Mouse (Mus musculus): Measurements from ENCODE around the gene Cmss1. TPM values are rescaled to one million over a fixed set of nuclear protein-coding genes. Genes with fewer than 3 reads are reported as not detected.

Gene Cmss1
- polyA plus RNA-seq, 1 experiment from 2014 or later = 63.6 TPM

DNA sequence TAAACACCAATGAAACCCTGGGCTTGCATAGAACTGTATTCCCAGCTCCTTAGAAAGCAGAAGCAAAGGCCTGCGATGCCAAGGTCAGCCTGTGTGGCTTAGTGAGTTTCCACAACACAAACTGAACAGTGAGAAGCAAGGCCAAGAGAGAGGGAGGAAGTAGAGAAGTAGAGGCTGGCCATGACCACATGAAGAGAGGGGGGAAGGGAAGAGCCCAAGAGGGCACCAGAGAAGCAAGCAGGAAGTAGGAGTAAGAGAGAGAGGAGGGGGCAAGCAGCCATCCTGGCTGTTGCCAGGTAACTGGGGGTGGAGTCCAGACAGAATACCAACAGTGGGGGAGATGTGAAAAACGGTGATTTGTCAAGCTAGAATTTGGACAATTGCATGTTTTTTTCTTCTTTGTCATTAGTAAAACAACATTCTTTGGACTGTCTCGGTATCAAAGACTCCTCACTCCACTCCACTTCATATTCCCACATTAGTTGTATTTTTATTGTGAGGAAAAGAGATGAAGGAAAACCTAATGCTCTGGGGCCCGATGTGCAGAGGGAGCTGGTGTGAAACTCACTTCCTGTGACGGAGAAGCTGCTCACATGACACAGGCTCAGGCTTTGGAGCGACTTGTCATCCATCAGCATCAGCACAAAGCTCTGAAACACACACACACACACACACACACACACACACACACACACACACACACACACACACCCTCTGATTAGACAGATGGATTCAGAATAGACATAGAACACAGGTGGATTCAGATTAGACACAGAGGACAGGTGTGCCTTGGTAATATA lies 183.5 kb downstream of the Cmss1 start:
- Histone ChIP-seq H3K27me3 (ENCODE audit: poor library complexity, severe bottlenecking) (no peaks in the 10 kb centered on the region), H3K4me1 (peaks cover 13% of the 10 kb centered on the region), H3K27ac (no peak overlapping the region), H3K36me3 (replicated peaks) (no peaks in the 10 kb centered on the region), H3K4me3 (no peak overlapping the region), H3K9me3 (no peaks in the 10 kb centered on the region)
- no peak for DNase-seq (ENCODE audit: extremely low spot score, low spot score)
- 72% methylated on average over 6 of the region's 6 CpGs for WGBS

DNA sequence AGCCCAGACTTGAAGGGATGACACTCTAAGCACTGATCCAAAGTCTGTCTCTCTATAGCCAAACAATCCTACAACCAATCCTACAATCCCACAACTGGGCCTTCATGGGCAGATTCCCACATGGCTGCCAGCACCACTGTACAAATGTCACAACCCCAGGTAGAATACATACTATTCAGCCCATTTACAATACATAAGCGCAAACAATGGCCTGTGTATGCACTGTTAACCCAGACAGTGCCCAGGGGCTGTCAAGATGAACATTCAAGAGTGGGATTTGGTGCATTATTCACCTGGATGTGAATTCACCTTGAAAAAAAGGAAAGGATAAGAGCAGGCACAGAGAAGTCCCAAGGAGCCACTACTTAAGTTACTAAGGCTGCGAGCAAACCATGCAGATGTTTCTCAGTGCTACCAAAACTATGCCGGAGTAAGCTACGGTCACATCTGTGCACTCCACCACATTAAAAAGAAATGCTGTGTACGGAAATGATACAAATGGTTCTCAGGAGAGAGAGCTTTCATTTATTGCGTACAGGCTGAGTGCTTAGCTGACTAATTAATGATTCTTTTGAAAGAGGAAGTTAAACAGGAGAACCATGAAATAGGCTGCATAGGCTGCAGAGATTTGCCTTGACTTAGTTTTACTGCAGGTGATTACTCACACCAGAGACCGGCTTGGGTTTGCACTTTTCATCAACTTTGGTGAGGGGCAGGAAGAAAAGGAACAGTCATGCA lies 184.8 kb downstream of the Cmss1 start:
- no peak for DNase-seq (ENCODE audit: extremely low spot score, low spot score)
- no peaks in the 10 kb centered on the region for H3K9me3 ChIP-seq
- no peak overlapping the region for H3K27ac ChIP-seq
- peaks cover 12% of the 10 kb centered on the region for H3K4me1 ChIP-seq
- no peaks in the 10 kb centered on the region for H3K27me3 ChIP-seq (ENCODE audit: poor library complexity, severe bottlenecking)
- H3K4me3 ChIP-seq = no peak overlapping the region
- 92% methylated on average over 7 of the region's 7 CpGs for WGBS
- no peaks in the 10 kb centered on the region for H3K36me3 ChIP-seq (replicated peaks)

DNA sequence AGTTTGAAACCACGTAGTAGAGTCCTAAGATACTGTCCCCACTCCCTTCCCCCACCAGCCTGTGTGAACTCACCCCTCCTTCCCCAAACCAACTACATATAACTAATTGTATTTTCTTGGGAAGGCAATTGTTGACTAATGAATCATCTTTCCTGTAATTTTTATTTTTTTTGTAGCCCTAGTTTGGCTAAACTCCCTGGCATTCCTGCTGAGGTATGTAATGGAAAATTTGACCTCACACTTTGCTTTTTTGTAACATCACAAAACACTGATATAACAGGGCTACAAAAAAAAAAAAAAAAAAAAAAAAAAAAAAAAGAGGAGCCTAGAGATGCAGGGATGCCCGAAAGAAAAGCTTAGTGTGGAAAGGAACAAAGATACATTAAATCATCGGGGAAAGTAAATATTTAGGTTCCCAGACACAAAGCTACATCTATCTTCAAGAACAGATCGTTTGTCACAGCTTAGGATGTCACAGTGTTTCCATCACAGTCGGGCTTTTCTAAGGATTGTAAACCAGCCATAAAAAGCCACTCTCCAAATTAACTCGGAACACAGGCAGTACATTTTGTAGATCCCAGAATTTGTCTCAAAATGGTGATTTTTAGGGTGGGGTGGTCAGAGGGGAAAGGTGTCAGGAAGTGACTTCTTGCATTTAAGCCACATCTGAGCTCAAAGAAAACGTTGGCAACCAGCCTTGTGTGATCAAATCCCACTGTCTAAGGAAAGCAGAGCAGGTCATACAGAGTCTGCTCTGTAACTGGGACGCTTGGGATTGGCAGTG lies 185.7 kb downstream of the Cmss1 start:
- WGBS = 79% methylated on average over 8 of the region's 8 CpGs
- H3K9me3 ChIP-seq = no peaks in the 10 kb centered on the region
- H3K36me3 ChIP-seq (replicated peaks) = no peaks in the 10 kb centered on the region
- H3K27me3 ChIP-seq (ENCODE audit: poor library complexity, severe bottlenecking) = no peaks in the 10 kb centered on the region
- H3K27ac ChIP-seq = no peak overlapping the region
- H3K4me1 ChIP-seq = peaks cover 8% of the 10 kb centered on the region
- H3K4me3 ChIP-seq = no peak overlapping the region
- DNase-seq (ENCODE audit: extremely low spot score, low spot score) = no peak

DNA sequence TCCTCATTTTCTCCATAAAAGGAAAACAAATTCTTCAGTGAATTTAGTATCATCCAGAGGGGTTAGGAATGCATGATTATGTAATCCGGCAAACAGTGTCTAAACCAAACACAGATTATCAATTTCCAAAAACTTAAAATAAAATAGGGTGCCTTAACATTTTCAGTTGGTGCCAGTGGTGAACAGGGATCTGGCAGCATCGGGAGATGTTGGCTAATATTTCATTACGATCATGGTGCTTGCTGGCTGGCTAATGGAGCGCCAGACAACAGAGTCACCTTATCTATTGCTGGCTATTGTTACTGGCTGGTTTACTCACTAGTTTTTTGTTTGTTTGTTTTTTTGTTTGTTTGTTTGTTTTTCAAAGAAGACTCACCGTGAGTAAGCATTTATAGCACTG lies 186.8 kb downstream of the Cmss1 start:
- Histone ChIP-seq H3K27me3 (ENCODE audit: poor library complexity, severe bottlenecking) (no peaks in the 10 kb centered on the region), H3K9me3 (no peaks in the 10 kb centered on the region), H3K27ac (no peak overlapping the region), H3K36me3 (replicated peaks) (no peaks in the 10 kb centered on the region), H3K4me1 (peaks cover 8% of the 10 kb centered on the region), H3K4me3 (no peak overlapping the region)
- 90% methylated on average over 5 of the region's 5 CpGs for WGBS
- DNase-seq (ENCODE audit: extremely low spot score, low spot score) = no peak

DNA sequence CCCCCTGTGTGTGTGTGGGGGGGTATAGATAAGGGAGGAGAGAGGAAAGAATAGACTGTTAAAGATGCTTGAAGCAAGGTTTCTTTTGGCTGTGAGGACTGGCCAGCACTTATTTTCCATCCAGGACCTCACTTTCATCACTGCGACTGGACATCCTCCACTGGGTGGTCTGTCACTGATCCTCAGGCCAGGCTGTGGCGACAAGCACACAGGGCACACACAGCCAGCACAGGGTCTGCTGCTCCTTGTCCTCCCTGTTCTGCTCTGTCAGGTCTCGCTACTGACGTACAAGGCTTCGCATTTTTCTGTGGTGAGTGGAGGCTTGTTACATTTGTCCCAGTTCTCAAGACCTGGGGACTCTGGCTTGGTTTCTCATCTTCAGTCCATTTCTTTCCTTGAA lies 187.3 kb downstream of the Cmss1 start:
- no peaks in the 10 kb centered on the region for H3K27me3 ChIP-seq (ENCODE audit: poor library complexity, severe bottlenecking)
- no peak overlapping the region for H3K27ac ChIP-seq
- 78% methylated on average over 5 of the region's 5 CpGs for WGBS
- no peaks in the 10 kb centered on the region for H3K9me3 ChIP-seq
- H3K4me1 ChIP-seq = peaks cover 8% of the 10 kb centered on the region
- no peak for DNase-seq (ENCODE audit: extremely low spot score, low spot score)
- no peak overlapping the region for H3K4me3 ChIP-seq
- H3K36me3 ChIP-seq (replicated peaks) = no peaks in the 10 kb centered on the region

DNA sequence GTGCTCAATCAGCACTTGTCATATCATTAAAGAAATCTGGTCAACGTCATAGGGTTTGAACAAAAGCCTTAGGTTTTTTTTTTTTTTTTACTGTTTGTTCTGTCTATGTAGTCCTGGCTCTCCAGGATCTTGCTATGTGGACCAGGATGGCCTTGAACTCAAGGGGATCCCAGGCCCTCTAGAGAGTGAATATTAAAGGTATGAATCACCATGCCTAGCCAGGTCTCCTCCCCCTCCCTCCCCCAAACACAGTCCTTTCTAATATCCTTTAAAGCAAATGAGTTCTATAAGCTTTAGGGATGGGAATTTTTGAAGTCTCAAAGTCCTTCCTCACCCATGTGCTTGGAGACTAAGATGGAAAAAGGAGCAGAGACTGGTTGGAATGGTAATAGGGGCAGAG lies 188.7 kb downstream of the Cmss1 start:
- H3K4me1 ChIP-seq = peaks cover 2% of the 10 kb centered on the region
- H3K4me3 ChIP-seq = no peak overlapping the region
- H3K27ac ChIP-seq = no peak overlapping the region
- WGBS = 85% methylated on average over 1 of the region's 1 CpGs
- no peaks in the 10 kb centered on the region for H3K36me3 ChIP-seq (replicated peaks)
- no peak for DNase-seq (ENCODE audit: extremely low spot score, low spot score)
- H3K27me3 ChIP-seq (ENCODE audit: poor library complexity, severe bottlenecking) = no peaks in the 10 kb centered on the region
- H3K9me3 ChIP-seq = no peaks in the 10 kb centered on the region

DNA sequence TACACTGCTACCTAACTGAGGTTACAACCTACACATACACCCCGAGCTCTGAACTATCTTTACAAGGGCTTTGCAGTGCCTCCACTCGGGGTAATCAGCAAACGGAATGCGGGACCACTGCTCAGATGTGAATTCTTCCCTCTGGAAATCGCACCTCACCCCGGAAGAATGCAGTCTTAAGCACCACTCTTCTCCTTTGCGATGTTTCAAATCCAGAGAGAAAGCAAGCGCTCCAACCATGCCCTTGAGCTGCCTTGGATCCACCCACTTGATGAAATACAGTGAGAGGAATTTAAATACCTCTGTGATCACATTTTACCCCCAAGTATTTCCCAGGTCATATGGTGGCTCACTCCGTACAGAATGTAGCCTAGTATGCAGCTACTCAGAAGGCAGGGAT lies 189.6 kb downstream of the Cmss1 start:
- Histone ChIP-seq H3K9me3 (no peaks in the 10 kb centered on the region), H3K4me1 (no peaks in the 10 kb centered on the region), H3K4me3 (no peak overlapping the region), H3K27me3 (ENCODE audit: poor library complexity, severe bottlenecking) (no peaks in the 10 kb centered on the region), H3K27ac (no peak overlapping the region), H3K36me3 (replicated peaks) (no peaks in the 10 kb centered on the region)
- DNase-seq (ENCODE audit: extremely low spot score, low spot score) = no peak
- 90% methylated on average over 9 of the region's 9 CpGs for WGBS

DNA sequence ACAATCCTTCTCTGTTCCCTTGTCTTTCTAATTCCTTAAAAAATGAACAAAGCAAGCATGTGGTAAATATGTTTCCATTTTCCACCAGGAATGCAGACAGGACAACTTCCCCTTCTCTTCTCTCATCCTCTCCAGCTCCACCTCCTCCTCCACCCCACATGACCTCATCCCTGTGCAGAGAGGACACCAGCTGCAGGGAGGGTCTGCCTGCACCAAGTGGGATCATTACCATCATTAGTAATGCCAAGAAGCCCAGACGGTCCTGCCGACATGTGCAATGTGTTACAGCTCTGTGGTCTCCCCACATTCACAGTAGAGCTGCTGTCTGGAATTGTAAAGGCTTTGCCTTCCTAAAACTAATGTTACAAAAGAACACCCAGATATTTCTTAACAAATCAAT lies 190.6 kb downstream of the Cmss1 start:
- Histone ChIP-seq H3K36me3 (replicated peaks) (no peaks in the 10 kb centered on the region), H3K4me3 (no peak overlapping the region), H3K27me3 (ENCODE audit: poor library complexity, severe bottlenecking) (no peaks in the 10 kb centered on the region), H3K4me1 (no peaks in the 10 kb centered on the region), H3K9me3 (no peaks in the 10 kb centered on the region), H3K27ac (no peak overlapping the region)
- no peak for DNase-seq (ENCODE audit: extremely low spot score, low spot score)
- 70% methylated on average over 2 of the region's 2 CpGs for WGBS

DNA sequence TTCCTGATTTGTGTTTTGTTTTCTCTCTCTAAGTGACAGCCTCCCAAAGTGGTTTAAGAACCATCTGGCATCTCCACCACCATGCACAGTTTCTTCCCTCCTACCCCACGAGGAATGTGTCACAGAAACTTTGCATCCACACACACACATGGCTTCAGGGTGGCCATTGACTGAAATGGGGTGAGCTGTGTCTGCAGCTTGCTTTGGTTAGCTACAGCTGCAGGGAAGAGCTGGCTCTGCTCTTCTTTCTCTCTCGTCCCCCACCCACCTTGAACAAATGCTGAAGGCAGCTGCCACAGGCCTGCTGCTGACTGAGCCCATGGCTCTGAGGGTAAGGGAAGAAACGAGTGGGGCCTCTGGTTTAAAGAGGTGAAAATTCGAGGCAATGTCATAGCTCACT lies 193.9 kb downstream of the Cmss1 start:
- WGBS = 62% methylated on average over 4 of the region's 4 CpGs
- DNase-seq (ENCODE audit: extremely low spot score, low spot score) = no peak
- H3K27me3 ChIP-seq (ENCODE audit: poor library complexity, severe bottlenecking) = no peaks in the 10 kb centered on the region
- H3K27ac ChIP-seq = no peak overlapping the region
- no peaks in the 10 kb centered on the region for H3K36me3 ChIP-seq (replicated peaks)
- no peaks in the 10 kb centered on the region for H3K9me3 ChIP-seq
- no peak overlapping the region for H3K4me3 ChIP-seq
- H3K4me1 ChIP-seq = no peaks in the 10 kb centered on the region

DNA sequence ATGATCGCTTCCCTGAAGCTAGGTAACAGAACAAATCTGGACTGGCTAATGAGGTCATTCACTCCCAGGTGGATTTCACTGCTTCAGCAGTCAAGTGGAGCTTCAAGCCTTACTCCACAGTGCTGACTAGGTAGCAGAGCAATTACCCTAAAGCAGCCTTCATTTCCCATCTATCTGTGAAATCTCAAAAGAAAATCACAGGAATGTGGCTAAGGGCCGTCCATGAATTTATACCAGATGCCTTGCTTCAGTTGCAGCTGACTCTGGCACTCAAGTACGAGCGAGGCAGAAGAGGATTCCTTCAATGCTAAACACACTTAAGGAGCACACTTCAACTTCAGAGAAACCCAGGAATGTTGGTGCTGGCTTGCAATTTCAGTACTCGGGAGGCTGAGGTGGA lies 202.8 kb downstream of the Cmss1 start:
- no peak overlapping the region for H3K27ac ChIP-seq
- H3K9me3 ChIP-seq = no peaks in the 10 kb centered on the region
- WGBS = 77% methylated on average over 5 of the region's 5 CpGs
- H3K4me1 ChIP-seq = no peaks in the 10 kb centered on the region
- H3K36me3 ChIP-seq (replicated peaks) = no peaks in the 10 kb centered on the region
- no peak overlapping the region for H3K4me3 ChIP-seq
- H3K27me3 ChIP-seq (ENCODE audit: poor library complexity, severe bottlenecking) = no peaks in the 10 kb centered on the region
- no peak for DNase-seq (ENCODE audit: extremely low spot score, low spot score)

DNA sequence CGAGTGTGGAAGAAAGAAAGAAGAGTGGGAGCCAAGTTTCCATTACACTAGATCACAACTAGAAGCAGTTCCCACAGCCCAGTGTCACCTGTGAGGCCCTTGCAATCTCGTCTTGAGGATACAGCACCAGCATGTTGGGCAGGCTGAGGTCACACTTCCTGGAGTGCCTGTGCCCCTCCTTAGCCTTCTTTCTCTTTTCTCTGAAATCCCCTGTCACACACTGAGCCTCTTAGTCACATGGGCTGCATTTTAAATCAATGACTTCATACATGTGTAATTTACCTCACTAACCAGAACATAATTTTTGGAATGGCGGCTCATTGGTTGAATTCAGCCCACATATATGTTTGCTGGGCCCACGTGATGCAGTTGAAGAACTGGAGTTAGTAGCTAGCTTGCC lies 203.8 kb downstream of the Cmss1 start:
- H3K36me3 ChIP-seq (replicated peaks) = no peaks in the 10 kb centered on the region
- H3K4me3 ChIP-seq = no peak overlapping the region
- 90% methylated on average over 4 of the region's 4 CpGs for WGBS
- DNase-seq (ENCODE audit: extremely low spot score, low spot score) = no peak
- peaks cover 6% of the 10 kb centered on the region for H3K4me1 ChIP-seq
- no peaks in the 10 kb centered on the region for H3K9me3 ChIP-seq
- H3K27ac ChIP-seq = no peak overlapping the region
- H3K27me3 ChIP-seq (ENCODE audit: poor library complexity, severe bottlenecking) = no peaks in the 10 kb centered on the region

DNA sequence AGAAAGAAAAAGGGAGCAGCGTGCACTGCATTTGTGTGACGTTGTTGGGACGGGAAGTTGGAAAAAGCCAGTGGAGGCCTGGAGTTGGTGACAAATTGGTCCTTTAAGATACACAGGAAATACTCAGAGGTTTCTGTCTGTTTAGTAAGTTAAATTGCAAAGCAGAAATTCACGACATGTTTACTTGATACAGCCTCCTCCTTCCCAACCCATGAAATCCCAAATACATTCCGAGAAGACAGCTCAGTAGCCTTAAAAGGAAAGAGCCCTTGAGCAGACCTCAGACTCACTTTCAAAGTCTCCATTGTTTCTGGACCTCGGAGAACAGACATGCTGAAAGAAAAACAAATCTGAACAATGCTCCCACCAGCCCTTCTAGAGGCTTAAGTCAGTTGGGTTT lies 205.0 kb downstream of the Cmss1 start:
- no peak for DNase-seq (ENCODE audit: extremely low spot score, low spot score)
- no peak overlapping the region for H3K4me3 ChIP-seq
- H3K27ac ChIP-seq = no peak overlapping the region
- no peaks in the 10 kb centered on the region for H3K9me3 ChIP-seq
- peaks cover 13% of the 10 kb centered on the region for H3K4me1 ChIP-seq
- 57% methylated on average over 6 of the region's 6 CpGs for WGBS
- no peaks in the 10 kb centered on the region for H3K27me3 ChIP-seq (ENCODE audit: poor library complexity, severe bottlenecking)
- no peaks in the 10 kb centered on the region for H3K36me3 ChIP-seq (replicated peaks)

DNA sequence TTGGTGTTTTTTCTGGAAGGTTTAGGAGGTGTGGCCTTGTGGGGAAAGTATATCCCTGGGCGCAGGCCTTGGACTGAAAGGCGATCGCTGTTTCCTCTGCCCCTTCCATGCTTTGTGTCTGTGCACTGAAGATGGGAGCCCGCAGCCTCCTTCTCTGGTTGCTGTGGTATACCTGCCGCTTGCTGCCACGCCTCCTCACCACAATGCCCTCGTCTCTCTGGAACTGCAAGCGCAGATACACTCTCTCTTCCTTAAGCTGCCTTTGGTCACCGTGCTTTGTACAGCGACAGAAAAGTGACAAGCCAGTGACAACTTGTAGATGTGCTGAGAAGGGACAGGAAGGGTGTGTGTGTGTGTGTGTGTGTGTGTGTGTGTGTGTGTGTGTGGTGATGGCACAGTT lies 207.1 kb downstream of the Cmss1 start:
- H3K9me3 ChIP-seq = no peaks in the 10 kb centered on the region
- no peak for DNase-seq (ENCODE audit: extremely low spot score, low spot score)
- H3K4me1 ChIP-seq = peaks cover 13% of the 10 kb centered on the region
- no peaks in the 10 kb centered on the region for H3K36me3 ChIP-seq (replicated peaks)
- no peak overlapping the region for H3K4me3 ChIP-seq
- H3K27me3 ChIP-seq (ENCODE audit: poor library complexity, severe bottlenecking) = no peaks in the 10 kb centered on the region
- 87% methylated on average over 10 of the region's 10 CpGs for WGBS
- H3K27ac ChIP-seq = no peak overlapping the region

All from forebrain, embryonic 10.5 days (tissue).